Mouse (Mus musculus) large intestine, adult 2 months (tissue): ENCODE data around the gene Tiam2. TPM values are rescaled to one million over a fixed set of nuclear protein-coding genes. Genes with fewer than 3 reads are reported as not detected.

ENCODE experiments used
- DNase-seq: peaks from one replicate; pipeline ENCODE4 v3.0.0-alpha.2; 2012; ENCODE audit warnings: low read depth, low spot score
- WGBS: fragments of 180-500 bp; shearing (Covaris S2); methylation state at CpG from one replicate; pipeline ENCODE4 v1.1.7; 2018; 5-methylcytosine and 5-hydroxymethylcytosine counted together
- polyA plus RNA-seq: library from polyadenylated mRNA; depleted of rRNA; stranded (reverse); fragments of >200 nt; gene quantifications from 2 replicates; pipeline ENCODE4 v1.2.3, GENCODE M21; 2012

Gene Tiam2
- polyA plus RNA-seq, 1 experiment = 3.8 TPM

DNA sequence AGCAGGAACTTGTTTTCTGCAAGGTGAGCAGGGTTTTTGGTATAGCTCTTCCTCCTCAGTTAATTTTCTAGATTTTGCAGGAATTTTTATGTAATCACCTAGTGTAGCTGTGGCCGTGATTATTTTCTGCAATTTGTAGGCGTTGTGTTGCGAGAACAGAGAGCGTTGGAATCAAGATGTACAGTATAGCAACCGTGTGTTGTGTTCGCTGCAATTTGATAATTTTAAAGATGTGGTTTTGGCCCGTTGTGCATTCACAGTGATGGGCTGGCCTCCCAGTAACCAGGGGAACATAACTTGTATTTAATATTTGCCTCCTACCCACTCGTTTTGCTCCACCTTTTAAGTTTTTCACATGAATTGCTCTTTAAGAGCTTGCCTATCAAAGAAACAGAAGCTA is 156.7 kb downstream of the Tiam2 start:
- no peak for DNase-seq
- 87% methylated on average over 8 of the region's 8 CpGs for WGBS

DNA sequence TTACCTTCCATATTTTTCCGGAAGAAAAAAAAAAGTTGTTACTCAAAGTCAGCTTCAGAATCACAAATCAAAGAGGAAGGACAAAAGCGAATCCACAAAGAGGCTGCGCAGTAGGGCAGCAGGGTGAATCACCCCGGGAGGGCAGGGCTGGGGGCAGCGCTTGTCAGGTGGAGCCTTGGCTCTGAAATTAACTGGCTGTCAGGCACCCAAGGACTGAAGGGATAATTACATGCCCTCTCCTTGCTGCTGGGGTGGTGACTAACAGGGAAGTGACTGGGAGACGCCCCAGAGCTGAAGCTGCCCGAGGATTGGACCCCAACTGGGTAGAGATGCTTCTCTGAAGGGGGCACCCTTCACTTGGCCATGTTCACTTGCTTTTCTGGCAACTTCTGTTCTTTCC is 159.5 kb downstream of the Tiam2 start:
- no peak for DNase-seq
- 82% methylated on average over 7 of the region's 7 CpGs for WGBS

DNA sequence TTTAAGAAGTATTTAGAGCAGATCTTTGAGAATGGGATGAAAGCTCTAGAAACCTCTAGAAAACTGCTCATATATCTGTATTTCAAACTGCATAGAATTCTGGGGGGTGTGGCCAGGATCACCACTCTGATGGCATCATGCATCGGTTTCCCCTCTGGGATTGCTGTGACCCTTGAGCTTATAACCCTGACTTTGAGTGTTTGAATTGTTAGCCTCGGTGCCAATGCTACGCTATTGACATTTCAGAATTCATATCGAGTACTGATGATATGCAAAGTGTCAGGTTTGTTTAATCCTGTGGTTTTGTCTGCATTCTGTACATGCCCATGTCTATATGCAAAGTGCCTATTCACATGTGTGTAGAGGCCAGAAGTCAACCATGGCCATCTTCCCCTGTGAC is 160.8 kb downstream of the Tiam2 start:
- DNase-seq = no peak

DNA sequence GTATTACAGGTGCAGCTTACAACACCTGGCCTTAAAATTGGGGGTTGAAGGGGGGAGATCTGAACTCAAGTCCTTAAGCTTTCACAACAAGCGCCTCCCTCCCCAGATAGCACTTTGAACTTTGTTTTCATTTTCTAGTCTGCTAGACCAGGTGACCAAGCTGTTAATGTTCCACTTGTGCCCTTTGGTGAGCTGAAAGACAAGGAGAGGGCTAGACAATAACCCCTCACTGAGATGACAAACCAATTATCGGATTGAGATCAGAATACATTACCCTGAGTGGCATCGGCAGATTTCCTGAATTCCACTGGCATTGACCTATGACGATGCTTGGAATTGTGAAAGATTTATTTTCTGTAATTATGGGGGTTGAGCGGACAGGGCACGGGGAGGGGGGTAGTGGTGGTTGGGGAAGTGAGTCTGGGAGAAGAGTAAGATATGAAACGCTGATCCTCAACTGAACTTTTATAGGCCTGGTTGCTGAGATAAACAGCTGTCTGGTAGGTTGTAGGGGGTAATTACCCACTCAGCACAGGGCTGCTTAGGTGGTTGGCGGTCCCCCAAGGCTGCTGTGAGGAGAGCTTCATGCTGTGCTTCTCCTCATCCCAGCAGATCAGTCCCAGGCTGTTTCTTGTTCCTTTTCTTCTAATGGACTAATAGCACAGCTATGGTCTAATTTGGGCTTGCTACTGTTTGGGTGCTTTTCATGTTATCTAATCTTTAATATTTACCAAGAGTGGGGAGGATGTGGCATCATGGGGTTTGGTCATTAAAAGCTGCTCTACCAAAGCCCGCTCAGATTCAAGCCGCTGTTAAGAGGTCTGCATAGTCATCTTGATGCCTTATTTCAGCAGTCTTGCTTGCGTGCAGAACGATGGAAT is 161.6 kb downstream of the Tiam2 start:
- 71% methylated on average over 12 of the region's 12 CpGs for WGBS
- no peak for DNase-seq

More for the DNA sequence above, 160.8 kb downstream of the Tiam2 start:
- WGBS = 71% methylated on average over 4 of the region's 4 CpGs

DNA sequence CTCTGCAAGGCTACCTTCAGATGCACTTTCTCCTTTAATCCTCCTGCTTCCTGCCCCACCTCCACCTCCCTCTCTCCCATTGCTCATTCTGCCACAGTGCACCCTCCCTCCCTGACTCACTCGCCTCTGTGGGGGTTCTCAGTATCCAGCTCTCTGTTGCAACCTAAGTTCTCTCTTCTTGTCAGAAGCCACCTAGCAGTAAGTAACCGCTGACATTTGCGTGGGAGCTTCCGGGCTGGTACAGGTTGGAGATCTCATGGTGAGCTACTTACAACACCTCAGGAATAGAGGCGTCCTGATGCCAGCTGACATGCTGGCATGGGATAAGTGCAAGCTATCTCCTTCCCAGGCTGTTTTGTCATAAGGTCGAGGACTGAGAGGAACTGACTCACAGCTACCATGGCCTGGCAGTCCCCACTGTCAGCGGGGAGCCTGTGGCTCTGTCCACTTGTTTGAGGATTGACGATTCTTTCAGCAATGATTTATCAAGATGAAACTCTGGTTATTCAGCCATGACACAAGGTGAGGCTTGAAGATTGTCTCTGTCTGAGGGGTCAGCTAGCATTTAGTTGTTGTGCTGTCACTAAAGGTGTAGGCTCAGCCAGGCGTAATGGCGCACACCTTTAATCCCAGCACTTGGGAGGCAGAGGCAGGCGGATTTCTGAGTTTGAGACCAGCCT is 164.0 kb downstream of the Tiam2 start:
- 91% methylated on average over 11 of the region's 11 CpGs for WGBS
- no peak for DNase-seq

DNA sequence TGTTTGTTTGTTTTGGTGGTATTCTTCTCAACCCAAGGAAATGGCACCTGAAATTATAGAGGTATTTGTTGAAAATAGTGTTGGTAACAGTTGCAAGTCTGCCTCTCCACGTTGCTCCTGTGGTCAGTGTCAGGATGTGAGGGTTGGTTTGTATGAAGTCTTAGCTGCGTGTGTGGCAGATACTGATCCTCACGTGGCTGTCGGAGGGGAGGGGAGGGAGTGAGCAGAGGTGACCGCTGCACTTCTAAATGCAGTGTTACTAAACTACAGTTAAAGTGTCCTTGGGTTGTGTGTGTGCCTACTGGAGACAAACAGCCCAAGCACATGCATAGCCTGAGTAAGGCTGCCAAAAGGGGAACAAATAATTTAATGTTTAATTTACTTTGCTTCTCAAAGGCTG is 164.7 kb downstream of the Tiam2 start:
- DNase-seq = no peak
- 69% methylated on average over 5 of the region's 5 CpGs for WGBS

DNA sequence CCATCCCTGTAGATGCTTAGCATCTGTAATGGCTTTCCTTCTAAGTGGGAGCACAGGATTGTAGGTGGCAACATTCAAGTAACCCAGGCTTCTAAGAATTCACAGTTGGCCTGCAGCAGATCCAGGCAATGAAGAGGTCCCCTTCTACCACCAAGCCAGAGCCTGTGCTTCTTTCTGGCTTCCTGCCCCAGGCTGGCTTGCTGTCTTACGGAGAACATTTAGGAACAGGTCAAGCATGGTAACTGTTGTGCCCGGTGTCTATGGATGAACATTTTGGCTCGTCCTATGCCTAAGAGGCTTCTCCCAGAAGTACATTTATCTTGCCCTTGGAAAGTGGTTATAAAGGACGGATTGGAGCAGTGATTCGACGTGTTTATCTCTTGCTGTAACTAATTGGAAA is 165.3 kb downstream of the Tiam2 start:
- no peak for DNase-seq
- 93% methylated on average over 6 of the region's 6 CpGs for WGBS

DNA sequence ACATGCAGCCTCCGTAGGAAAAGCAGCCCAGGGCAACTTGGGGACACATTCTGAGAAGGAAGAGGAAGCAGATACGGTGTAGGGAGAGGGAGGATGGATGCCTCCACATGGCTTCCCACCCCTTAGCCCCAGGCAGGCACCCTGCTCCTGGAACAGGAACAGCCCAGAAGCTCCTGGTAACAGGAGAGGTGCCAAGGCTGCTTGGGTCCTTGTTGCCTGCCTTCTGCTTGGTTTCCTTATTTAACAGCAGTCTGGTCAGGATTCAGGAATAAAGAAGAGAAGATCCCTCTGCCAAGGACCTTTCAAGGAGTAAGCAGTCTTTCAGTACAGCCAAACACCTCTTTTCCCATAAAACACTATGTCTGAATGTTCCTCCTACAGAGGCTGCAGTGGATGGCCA is 169.2 kb downstream of the Tiam2 start:
- DNase-seq = no peak
- 61% methylated on average over 2 of the region's 2 CpGs for whole genome bisulfite sequencing

DNA sequence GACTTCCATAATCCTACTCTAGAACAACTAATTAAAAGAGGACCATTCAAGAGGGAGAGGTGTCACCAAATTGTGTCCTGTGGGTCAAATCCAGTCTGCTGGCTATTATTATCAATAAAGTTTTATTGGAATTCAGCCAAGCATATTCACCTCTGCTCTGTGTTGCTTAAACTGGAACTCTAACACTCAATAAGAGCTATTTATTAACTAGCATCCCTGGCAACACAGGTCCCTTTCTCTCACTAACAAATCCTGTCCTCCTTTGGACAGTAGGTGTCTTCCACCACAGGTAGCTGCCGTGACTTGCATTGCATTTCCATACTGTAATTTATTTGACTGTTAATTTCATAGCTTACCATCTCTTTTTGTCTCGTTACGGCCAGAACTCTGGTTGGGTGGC is 169.7 kb downstream of the Tiam2 start:
- WGBS = 79% methylated on average over 3 of the region's 3 CpGs
- no peak for DNase-seq

DNA sequence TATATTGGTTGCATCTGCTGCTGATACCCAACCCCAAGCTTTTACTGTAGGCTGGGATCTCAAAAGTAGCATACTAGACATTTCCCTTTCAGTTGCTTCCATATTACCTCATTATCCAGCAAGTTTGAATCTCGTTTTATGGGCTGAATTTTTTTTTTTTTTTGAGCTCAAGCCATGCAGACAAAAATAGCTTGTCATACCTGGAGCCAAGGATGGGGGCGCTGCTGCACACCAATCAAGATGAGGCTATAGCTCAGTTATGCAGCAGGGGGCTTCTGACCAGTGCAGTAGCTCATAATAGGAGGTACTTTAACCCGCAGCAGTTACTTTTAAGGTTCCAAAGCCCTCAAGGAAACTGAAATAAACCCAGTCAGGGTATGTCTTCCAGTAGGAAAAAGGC is 171.7 kb downstream of the Tiam2 start:
- WGBS = 38% methylated on average over 3 of the region's 3 CpGs
- DNase-seq = no peak

DNA sequence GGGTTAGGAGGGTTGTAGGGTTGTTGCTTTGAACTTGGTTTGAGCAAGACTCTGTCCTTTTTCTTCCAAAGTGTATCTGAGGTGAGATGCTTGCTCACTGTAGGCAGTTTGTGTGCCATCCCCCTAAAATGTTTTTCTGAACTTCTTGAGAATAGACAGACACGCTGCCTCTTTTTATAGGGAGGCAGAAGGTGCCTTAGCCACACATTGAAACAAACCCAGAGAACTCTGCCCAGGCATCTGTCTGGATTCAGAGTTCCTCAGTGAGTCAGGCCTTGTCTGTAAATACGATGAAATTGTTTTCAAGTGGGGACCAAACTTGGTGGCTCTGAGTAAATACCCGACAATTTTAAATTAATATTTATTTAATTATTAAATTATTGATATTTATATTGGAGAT is 172.2 kb downstream of the Tiam2 start:
- DNase-seq = no peak
- 82% methylated on average over 3 of the region's 3 CpGs for WGBS

DNA sequence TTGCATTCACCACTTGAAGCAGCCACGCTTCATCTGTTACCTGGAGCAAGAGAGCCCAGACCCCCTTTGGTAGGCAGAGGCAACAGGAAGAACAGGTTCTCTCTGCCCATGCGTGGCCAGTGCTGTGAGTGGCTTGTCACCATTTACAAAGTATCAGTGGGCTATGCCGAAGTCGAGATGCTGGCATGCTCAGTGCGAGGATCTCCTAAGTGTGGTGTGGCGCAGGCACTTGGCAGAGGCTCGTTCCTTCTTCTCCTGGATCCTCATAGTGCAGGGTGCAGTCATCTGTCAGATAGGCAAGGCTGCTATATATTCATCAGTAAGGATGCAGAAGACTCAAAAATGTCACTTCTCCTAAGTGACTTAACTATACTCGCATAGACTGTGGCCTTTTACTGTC is 173.1 kb downstream of the Tiam2 start:
- DNase-seq = no peak
- WGBS = 93% methylated on average over 8 of the region's 8 CpGs

DNA sequence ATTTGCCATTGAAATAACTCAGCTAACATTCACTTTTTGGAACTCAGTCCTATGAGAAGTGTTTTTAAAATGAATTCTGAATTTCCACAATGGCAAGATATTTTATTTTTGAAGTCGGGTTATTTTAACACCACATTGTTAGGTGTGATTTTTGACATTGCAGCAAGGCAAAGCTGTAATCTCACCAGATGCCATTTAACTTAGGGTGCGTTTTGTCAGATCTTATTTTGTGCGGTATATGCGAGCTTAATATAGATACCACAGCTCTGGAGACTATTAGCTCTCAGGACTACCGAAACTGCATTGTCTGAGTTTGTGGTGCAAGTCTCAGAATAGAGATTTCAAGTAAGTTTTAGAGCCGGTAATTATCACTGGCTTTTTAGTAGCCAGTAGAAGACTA is 173.7 kb downstream of the Tiam2 start:
- WGBS = 95% methylated on average over 6 of the region's 6 CpGs
- no peak for DNase-seq

DNA sequence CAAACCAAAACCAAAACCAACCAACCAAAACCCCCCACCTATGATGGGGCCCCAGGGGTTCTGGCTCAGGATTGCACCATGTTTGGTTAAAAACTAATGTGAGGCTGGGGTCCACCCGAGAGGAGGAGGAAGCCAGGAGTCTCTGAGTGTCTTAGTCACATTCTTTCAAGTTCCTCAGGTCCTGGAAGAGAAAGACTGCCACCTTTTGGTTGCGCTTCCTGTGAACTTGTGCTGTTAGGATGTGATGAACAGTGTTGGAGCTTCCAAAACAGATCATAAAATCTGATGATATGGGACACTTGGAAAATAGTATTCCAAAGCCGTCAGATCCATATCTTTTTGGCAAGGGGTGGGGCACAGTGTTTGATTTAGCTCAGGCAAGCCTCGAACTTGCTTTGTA is 174.6 kb downstream of the Tiam2 start:
- WGBS = 71% methylated on average over 4 of the region's 4 CpGs
- no peak for DNase-seq

DNA sequence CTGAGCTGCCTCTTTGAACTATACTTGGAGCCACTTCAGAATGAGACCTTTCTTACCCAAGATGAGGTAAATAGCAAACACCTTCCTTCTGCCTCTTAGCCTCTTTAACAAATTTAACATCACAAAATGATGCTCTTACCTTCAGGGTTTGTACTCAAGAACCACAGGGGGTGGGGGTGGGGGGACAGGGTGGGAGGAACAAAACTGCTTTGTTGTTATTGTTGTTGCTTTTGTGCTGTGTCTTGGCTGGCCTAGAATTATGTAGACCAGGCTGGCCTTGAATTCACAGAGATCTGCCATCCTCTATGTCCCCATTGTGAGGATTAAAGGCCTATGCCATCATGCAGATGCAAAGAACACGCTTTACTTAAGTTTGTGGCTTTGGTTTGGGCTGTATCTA is 179.3 kb downstream of the Tiam2 start:
- DNase-seq = no peak
- 90% methylated on average over 1 of the region's 1 CpGs for WGBS

DNA sequence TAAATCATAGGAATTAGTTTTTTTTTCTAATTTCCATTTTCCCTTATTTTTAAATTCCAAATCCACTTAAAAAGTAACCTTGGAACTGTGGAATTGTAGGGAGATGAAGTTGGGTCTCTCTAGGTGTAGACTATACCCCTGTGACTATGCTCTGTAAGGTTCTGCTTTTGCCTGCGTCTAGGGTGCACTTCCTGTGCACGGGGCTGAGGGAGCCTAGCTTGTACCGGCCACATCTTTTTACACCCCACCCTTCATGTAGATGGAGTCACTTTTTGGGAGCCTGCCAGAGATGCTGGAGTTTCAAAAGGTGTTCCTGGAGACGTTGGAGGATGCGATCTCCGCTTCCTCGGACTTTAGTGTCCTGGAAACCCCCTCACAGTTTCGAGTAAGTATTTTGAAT is 180.1 kb downstream of the Tiam2 start:
- 45% methylated on average over 8 of the region's 8 CpGs for WGBS

DNA sequence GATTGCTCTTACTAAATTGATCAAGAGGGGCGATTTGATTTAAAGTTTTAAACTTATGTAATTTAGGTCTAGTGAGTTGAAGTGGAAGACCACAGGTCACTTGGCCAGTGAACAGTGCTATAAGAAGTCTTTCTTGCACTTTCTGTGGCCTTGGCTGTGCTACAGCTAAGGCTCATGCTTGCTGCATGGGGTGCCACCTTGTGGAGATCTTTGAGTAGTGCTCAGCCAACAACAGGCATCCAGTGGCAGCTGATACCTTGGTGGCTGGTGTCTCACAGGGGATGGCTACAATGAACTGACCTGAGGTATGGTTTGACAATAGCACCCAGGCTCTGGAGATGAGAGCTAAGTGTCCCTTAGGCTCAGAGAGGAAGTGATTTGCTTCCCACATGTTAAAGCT is 183.5 kb downstream of the Tiam2 start:
- DNase-seq = peak; percentile 25

More for the DNA sequence above, 180.1 kb downstream of the Tiam2 start:
- DNase-seq = no peak

DNA sequence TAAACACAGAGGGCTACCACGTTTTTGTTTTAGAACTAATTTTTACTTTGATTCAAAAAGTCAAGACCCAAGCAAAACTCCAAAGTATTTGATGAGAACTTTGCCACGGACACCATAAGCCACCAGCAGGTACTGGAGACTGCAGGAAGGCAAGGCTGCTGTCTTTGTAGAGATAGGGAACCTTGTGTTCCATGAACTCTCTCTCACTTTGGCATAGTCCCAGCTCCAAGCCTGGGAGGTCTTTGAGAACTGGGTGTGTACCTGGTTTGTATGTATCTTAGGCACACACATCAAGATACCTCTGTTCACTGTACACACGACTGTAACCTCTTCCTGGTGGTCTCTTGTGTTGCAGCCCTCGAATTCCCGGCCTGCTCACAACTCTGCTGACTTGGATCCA is 187.9 kb downstream of the Tiam2 start:
- no peak for DNase-seq
- WGBS = 77% methylated on average over 5 of the region's 5 CpGs

More for the DNA sequence above, 183.5 kb downstream of the Tiam2 start:
- WGBS = 19% methylated on average over 1 of the region's 1 CpGs

DNA sequence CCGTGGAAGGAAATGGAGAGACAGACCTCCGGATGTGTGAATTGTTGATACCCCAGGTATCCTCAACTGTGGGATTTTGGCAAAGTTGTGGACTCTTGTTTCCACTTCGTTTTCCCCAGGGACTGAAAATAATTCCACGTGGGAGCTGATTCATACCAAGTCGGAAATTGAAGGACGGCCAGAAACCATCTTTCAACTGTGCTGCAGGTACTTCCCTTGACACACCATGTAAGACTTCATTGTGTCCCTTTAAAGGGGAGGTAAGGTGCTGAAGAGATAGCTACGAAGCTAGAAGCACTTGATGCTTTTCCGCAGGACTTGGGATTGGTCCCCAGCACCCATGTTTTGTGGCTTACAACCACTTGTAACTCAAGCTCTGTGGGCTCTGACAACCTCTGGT is 189.5 kb downstream of the Tiam2 start:
- WGBS = 89% methylated on average over 8 of the region's 8 CpGs
- no peak for DNase-seq

DNA sequence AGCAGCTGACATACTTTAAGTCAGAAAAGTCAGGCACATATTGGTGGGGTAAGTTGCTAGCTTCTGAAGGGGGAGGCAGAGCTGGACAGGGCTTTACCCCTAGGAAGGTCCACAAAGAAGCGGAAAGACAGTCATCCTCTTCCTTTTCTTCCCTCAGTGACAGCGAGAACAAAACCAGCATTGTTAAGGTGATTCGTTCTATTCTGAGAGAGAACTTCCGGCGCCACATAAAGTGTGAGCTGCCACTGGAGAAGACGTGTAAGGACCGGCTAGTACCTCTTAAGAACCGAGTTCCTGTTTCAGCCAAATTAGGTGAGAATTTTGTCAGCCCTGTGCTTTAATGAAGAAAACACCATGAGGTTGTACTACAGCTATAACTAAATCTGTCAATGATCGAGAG is 190.0 kb downstream of the Tiam2 start:
- WGBS = 85% methylated on average over 9 of the region's 9 CpGs
- DNase-seq = no peak

DNA sequence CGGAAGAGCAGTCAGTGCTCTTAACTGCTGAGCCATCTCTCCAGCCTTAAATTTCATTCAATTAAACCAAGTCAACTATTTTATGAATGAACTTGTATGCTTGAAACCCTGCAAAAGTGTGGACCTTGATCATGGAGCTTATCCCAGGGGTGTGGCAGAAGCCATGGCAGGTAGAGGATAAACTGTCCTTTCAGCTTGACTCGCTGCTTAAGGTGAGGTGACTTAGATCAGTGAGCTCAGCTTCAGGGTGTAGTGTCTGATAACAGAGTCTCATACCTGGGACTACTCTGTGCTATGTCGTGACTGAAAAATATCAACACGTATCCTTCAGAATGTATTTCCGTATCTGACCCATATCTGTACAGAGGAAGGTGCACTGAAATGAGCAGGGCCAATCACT is 194.0 kb downstream of the Tiam2 start:
- no peak for DNase-seq
- WGBS = 72% methylated on average over 5 of the region's 5 CpGs
